Mouse (Mus musculus) liver, adult 2 months (tissue): ENCODE data around the gene Micu1.

Source experiments
- CTCF ChIP-seq: fragments of 200-500 bp; IDR thresholded peaks from 2 replicates; pipeline ENCODE4 v1.5.1; 2011; ENCODE audit warnings: low read depth, low read length, control low read depth
- POLR2A ChIP-seq: fragments of 200-500 bp; IDR thresholded peaks from 2 replicates; pipeline ENCODE4 v1.6.1; 2011; ENCODE audit warnings: low read length, control low read depth; ENCODE audit not compliant: insufficient read depth; ENCODE audit errors: extremely low read depth

- TF ChIP-seq CTCF (no peak), POLR2A (no peak)
These were observed 53.4 kb downstream of the Micu1 start for GRCm38 (mm10) chr10:59755681-59756080.
